Mouse (Mus musculus) stomach, postnatal 0 days (tissue): ENCODE results near the gene Gm5148.

Source experiments
- CTCF ChIP-seq: IDR thresholded peaks from 2 replicates; pipeline ENCODE4 v1.5.1; 2016; ENCODE audit warnings: antibody characterized with exemption, low read depth, mild to moderate bottlenecking, moderate library complexity
- EP300 ChIP-seq: optimal IDR thresholded peaks from 2 replicates; pipeline ENCODE3; 2016; ENCODE audit warnings: antibody characterized with exemption

DNA sequence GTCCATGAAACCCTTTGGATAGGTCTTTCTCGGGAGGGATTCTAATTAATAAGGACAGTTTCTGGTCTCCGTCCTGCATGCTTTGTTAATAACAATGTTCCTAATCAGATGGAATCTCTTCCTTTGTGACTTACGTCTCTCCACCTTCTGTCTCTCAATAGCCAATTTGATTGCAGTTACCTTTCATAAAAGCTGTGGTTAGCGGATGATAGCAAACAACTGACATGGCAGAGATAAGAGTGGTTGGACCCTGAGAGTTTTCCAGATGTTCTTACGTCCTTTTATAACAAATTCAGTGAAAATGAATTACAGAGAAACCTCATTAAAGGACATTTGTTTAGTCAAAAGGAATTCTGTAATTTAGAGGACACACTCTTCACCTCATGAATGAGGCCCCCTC lies 37.5 kb upstream of the Gm5148 start:
- TF ChIP-seq CTCF: no peak
- no peak for TF ChIP-seq EP300
